Mouse (Mus musculus): ENCODE results near the gene Mtm1. TPM values are rescaled to one million over a fixed set of nuclear protein-coding genes. Genes with fewer than 3 reads are reported as not detected.

The Mtm1 gene
- 4.9 and 5.3 TPM in 2 replicates for polyA plus RNA-seq (2015; fragmentation: Nextera tagmentation; extraction: Ambion mirVana)

DNA sequence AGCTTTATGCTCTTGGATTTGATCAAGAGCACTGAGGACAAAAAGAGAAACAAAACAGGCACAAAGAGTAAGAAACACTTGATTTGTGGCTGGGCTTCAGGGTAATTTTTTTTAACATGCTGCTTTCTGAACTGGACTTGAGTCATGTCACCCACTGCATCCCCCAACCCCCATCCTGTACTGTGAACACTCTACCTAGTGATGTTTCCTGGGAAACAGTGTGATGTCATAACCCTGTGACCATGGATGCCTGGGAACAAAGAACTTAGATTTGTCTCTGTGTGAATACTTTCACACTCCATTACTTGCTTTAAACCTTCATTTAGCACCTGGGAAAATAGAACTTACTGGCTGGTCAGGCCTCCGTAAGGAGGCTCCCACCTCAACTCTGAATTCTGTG lies at the start of gene Mtm1:
Gene Mtm1 (plus strand): TSS at position 301 of the 400 bp plus-strand sequence.
- Histone ChIP-seq H3K4me1 (ENCODE audit: control insufficient read depth, insufficient read depth, low read length) (no peaks in the 10 kb centered on the region), H3K27ac (ENCODE audit: low read length) (no peak within 1 kb of the TSS), H3K27me3 (ENCODE audit: control insufficient read depth, insufficient read depth, low read length) (no peaks in the 10 kb centered on the region), H3K9ac (ENCODE audit: low read length) (no peak within 1 kb of the TSS), H3K4me2 (ENCODE audit: low read depth, low read length) (no peak within 1 kb of the TSS), H3K9me3 (replicated peaks; ENCODE audit: control insufficient read depth, low read length) (no peaks in the 10 kb centered on the region), H3K36me3 (ENCODE audit: control insufficient read depth, insufficient read depth) (no peaks in the 10 kb centered on the region), H3K4me3 (ENCODE audit: low read length) (no peak within 1 kb of the TSS)
- no peak for ATAC-seq (replicated peaks; ENCODE audit: extremely low read depth, insufficient read depth, low FRiP score)
- 83% methylated on average over 1 of the region's 1 CpGs for WGBS

DNA sequence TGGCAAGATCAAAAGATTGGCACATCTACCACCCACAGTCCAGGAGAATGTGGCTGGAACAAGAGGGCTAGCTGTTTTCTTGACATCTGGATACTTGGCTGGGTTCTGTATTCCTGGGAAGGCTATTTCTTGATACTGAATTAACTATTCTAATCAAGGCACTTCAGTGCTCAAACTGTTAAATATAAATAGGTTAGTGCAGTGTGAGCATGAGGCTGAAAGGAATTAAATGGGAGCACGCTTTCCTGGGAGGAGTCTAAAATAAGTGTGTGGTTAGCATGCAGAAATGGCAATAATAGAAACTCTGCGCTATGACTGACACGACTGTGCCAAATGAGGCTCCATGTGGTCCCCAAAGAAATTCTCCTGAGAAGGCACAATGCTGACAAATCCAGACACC lies 29.0 kb upstream of the Mtm1 start:
- H3K4me2 ChIP-seq (ENCODE audit: low read depth, low read length) = no peak overlapping the region
- 78% methylated on average over 3 of the region's 3 CpGs for WGBS
- H3K27ac ChIP-seq (ENCODE audit: low read length) = no peak overlapping the region

DNA sequence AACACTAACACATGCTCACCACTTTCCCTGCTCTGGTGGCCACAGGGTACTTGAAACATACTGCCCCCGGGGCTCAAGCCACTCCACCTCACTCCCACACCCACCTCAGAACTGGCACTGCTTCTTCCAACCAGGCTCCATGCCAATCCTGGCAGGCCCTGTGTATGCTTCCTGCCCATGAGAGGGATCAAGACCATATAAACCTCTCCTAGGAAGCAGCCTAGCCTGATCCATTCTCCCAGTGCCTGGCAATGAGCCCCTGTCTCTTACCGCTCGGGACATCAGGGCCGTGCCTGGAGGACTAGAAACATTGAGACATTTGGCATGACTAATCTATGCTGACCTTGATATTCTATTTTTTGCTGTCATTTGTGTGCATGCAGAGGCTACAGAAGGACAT lies 26.9 kb upstream of the Mtm1 start:
- WGBS = 71% methylated on average over 4 of the region's 4 CpGs
- no peak overlapping the region for H3K9ac ChIP-seq (ENCODE audit: low read length)
- H3K9me3 ChIP-seq (replicated peaks; ENCODE audit: control insufficient read depth, low read length) = no peaks in the 10 kb centered on the region
- 0 out of 2 replicates have a peak, but pooled peaks cover 3% of the 10 kb centered on the region for H3K27me3 ChIP-seq (ENCODE audit: control insufficient read depth, insufficient read depth, low read length)
- H3K4me2 ChIP-seq (ENCODE audit: low read depth, low read length) = no peak overlapping the region
- no peak for ATAC-seq (replicated peaks; ENCODE audit: extremely low read depth, insufficient read depth, low FRiP score)
- no peaks in the 10 kb centered on the region for H3K36me3 ChIP-seq (ENCODE audit: control insufficient read depth, insufficient read depth)
- no peak overlapping the region for H3K4me3 ChIP-seq (ENCODE audit: low read length)
- no peak overlapping the region for H3K27ac ChIP-seq (ENCODE audit: low read length)
- H3K4me1 ChIP-seq (ENCODE audit: control insufficient read depth, insufficient read depth, low read length) = no peaks in the 10 kb centered on the region

More for the DNA sequence above, 29.0 kb upstream of the Mtm1 start:
- H3K27me3 ChIP-seq (ENCODE audit: control insufficient read depth, insufficient read depth, low read length) = 0 out of 2 replicates have a peak, but pooled peaks cover 3% of the 10 kb centered on the region
- no peaks in the 10 kb centered on the region for H3K9me3 ChIP-seq (replicated peaks; ENCODE audit: control insufficient read depth, low read length)
- no peaks in the 10 kb centered on the region for H3K4me1 ChIP-seq (ENCODE audit: control insufficient read depth, insufficient read depth, low read length)
- ATAC-seq (replicated peaks; ENCODE audit: extremely low read depth, insufficient read depth, low FRiP score) = no peak
- H3K9ac ChIP-seq (ENCODE audit: low read length) = no peak overlapping the region
- no peaks in the 10 kb centered on the region for H3K36me3 ChIP-seq (ENCODE audit: control insufficient read depth, insufficient read depth)
- H3K4me3 ChIP-seq (ENCODE audit: low read length) = no peak overlapping the region

DNA sequence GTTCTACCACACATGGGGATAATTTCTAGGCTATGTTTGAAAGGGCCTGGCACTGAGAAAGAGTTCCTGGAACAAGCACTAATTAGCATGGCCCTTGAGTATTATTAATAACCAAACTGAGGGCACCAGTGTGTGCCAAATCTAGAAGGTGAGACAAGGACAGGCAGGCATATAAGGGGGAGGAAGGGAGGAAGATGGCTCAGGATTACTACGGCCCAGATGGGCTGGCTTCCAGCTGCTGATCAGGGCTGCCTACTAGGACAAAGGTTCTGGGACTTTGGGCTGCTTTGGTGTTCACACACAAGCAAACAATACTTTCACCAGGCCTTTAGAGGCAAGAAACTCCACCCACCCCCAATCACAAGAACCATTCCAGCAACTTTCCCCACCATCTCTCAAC lies 24.2 kb upstream of the Mtm1 start:
- Histone ChIP-seq H3K9ac (ENCODE audit: low read length) (no peak overlapping the region), H3K27ac (ENCODE audit: low read length) (no peak overlapping the region), H3K9me3 (replicated peaks; ENCODE audit: control insufficient read depth, low read length) (no peaks in the 10 kb centered on the region), H3K4me1 (ENCODE audit: control insufficient read depth, insufficient read depth, low read length) (no peaks in the 10 kb centered on the region), H3K4me3 (ENCODE audit: low read length) (no peak overlapping the region), H3K4me2 (ENCODE audit: low read depth, low read length) (no peak overlapping the region), H3K27me3 (ENCODE audit: control insufficient read depth, insufficient read depth, low read length) (0 out of 2 replicates have a peak, but pooled peaks cover 3% of the 10 kb centered on the region), H3K36me3 (ENCODE audit: control insufficient read depth, insufficient read depth) (no peaks in the 10 kb centered on the region)
- no peak for ATAC-seq (replicated peaks; ENCODE audit: extremely low read depth, insufficient read depth, low FRiP score)
- 75% methylated on average over 1 of the region's 1 CpGs for WGBS

DNA sequence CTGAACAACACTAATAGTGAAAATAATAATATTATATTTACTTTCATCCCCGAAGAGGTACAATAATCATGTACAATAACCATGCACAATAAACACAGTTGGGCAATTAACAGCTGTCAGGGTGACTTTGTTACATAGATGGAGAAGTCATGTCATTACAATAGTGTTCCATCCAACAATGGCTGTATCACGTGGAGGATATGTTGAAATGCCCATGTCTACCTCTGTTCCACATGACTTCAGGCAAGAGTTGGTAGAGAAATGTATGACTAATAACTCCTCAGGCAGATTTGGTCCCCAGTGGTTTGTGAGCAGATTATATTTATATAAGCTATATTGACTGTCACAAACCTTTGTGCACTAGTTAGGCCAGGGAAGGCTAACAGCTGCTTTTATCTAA lies 5.8 kb upstream of the Mtm1 start:
- no peaks in the 10 kb centered on the region for H3K9me3 ChIP-seq (replicated peaks; ENCODE audit: control insufficient read depth, low read length)
- no peaks in the 10 kb centered on the region for H3K36me3 ChIP-seq (ENCODE audit: control insufficient read depth, insufficient read depth)
- H3K27me3 ChIP-seq (ENCODE audit: control insufficient read depth, insufficient read depth, low read length) = no peaks in the 10 kb centered on the region
- H3K4me3 ChIP-seq (ENCODE audit: low read length) = no peak overlapping the region
- no peak overlapping the region for H3K4me2 ChIP-seq (ENCODE audit: low read depth, low read length)
- ATAC-seq (replicated peaks; ENCODE audit: extremely low read depth, insufficient read depth, low FRiP score) = no peak
- no peaks in the 10 kb centered on the region for H3K4me1 ChIP-seq (ENCODE audit: control insufficient read depth, insufficient read depth, low read length)
- no peak overlapping the region for H3K27ac ChIP-seq (ENCODE audit: low read length)
- H3K9ac ChIP-seq (ENCODE audit: low read length) = no peak overlapping the region
- 62% methylated on average over 2 of the region's 2 CpGs for WGBS

DNA sequence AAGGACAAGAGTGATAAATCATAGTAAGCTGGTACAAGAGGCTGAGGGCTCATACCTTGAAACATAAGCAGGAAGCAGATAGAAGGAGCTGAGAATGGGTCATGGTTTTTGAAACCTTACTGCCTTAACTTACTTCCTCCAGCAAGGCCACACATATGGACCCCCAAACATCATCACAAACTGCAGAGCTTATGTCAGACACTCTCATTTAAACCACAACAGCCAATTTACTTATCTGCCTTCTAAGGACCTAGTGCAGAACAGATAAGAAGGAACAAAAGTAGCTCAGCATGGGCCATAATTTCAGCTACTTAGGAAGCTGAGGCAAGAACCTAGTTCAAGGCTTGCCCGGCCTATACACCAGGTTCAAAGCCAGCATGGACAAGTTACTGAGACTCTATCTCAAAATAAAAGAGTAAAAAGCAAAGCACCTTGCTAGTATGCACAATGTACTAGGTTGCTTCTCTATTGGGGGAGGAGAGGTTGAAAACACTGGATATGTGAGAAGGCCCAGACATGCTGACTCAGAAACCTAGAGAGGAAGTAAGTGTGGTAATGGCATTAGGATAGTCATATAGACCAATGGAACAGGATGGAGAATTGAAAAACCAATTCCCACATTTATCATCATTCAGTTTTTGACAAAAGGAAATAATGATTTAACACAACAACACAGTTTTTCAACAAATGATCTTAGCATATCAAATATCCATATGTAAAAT lies 4.6 kb upstream of the Mtm1 start:
- Histone ChIP-seq H3K36me3 (ENCODE audit: control insufficient read depth, insufficient read depth) (no peaks in the 10 kb centered on the region), H3K4me2 (ENCODE audit: low read depth, low read length) (no peak overlapping the region), H3K27me3 (ENCODE audit: control insufficient read depth, insufficient read depth, low read length) (no peaks in the 10 kb centered on the region), H3K9ac (ENCODE audit: low read length) (no peak overlapping the region), H3K27ac (ENCODE audit: low read length) (no peak overlapping the region), H3K4me3 (ENCODE audit: low read length) (no peak overlapping the region), H3K4me1 (ENCODE audit: control insufficient read depth, insufficient read depth, low read length) (no peaks in the 10 kb centered on the region), H3K9me3 (replicated peaks; ENCODE audit: control insufficient read depth, low read length) (no peaks in the 10 kb centered on the region)
- 83% methylated on average over 1 of the region's 1 CpGs for WGBS
- ATAC-seq (replicated peaks; ENCODE audit: extremely low read depth, insufficient read depth, low FRiP score) = no peak

DNA sequence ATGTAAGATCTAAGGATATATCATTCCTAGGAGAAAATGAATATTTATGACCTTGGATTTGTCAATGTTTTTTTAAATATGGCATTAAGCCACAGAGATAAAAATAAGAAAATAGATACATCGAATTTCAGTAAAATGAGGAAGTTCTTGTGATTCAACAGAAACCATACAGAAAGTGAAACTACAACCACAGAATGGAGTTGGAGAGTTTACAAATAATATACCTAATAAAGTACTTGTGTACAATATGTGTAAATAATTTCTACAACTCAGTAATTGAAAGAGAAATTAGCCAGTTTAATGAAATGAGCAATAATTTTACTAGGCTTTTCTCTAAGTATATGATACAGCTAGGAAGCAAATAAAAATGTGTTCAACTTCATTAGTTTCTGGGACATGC lies 4.0 kb upstream of the Mtm1 start:
- no peaks in the 10 kb centered on the region for H3K9me3 ChIP-seq (replicated peaks; ENCODE audit: control insufficient read depth, low read length)
- no peak overlapping the region for H3K27ac ChIP-seq (ENCODE audit: low read length)
- H3K4me3 ChIP-seq (ENCODE audit: low read length) = no peak overlapping the region
- H3K27me3 ChIP-seq (ENCODE audit: control insufficient read depth, insufficient read depth, low read length) = no peaks in the 10 kb centered on the region
- ATAC-seq (replicated peaks; ENCODE audit: extremely low read depth, insufficient read depth, low FRiP score) = no peak
- H3K9ac ChIP-seq (ENCODE audit: low read length) = no peak overlapping the region
- no peaks in the 10 kb centered on the region for H3K36me3 ChIP-seq (ENCODE audit: control insufficient read depth, insufficient read depth)
- no peaks in the 10 kb centered on the region for H3K4me1 ChIP-seq (ENCODE audit: control insufficient read depth, insufficient read depth, low read length)
- no peak overlapping the region for H3K4me2 ChIP-seq (ENCODE audit: low read depth, low read length)
- 66% methylated on average over 1 of the region's 1 CpGs for WGBS

DNA sequence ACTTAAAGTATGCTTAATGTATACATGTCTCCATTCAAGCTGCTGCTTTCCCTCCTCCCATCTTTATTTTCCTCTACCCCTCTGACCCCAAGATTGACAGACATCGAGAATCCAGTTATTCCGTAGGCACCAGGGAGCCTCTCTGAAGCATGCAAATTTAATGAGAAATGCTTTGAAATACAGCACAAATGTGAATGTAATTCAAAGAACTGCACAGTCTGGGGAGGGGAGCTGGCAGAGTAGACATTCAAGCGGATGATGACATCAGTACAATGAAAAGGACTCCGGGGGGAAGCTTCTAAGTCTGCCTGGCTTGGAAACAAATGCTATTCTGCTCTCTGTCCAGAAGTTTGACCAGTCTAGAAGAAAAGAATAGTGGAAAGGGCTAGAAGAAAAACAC lies 2.3 kb downstream of the Mtm1 start:
- Histone ChIP-seq H3K4me1 (ENCODE audit: control insufficient read depth, insufficient read depth, low read length) (no peaks in the 10 kb centered on the region), H3K27me3 (ENCODE audit: control insufficient read depth, insufficient read depth, low read length) (no peaks in the 10 kb centered on the region), H3K9me3 (replicated peaks; ENCODE audit: control insufficient read depth, low read length) (no peaks in the 10 kb centered on the region), H3K4me3 (ENCODE audit: low read length) (no peak overlapping the region), H3K9ac (ENCODE audit: low read length) (no peak overlapping the region), H3K36me3 (ENCODE audit: control insufficient read depth, insufficient read depth) (no peaks in the 10 kb centered on the region), H3K4me2 (ENCODE audit: low read depth, low read length) (no peak overlapping the region), H3K27ac (ENCODE audit: low read length) (no peak overlapping the region)
- no peak for ATAC-seq (replicated peaks; ENCODE audit: extremely low read depth, insufficient read depth, low FRiP score)
- WGBS = 76% methylated on average over 4 of the region's 4 CpGs

DNA sequence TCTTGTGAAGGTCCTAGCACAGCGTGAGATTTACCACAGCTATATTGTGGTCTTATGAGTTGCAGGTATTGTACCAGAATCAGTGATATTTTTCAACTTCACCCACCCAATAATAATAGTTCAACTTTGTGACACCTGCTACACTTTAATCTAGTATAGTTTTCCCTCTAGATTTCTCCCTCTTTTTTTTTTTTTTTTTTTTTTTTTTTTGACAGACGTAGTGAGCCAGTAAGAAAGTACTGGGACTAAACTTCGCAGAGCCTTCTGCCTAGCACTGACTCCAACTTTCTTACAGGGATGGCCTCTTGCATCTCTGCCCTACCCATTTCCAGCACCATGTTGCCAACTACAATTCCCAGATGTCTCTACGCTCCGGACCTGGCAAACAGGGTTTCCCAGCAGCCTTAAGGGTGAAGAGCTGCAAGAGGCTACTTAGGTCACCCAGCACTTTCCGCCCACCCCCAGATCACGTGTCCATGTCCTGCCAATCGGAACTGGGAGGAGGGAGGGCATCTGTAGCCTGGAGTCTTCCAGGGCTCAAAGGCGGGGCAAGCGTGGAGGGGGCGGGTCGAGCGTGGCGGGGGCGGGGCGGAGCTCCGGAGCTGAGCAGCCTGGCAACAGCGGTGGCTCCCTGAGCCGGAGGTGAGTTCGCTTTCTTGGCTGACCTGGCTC lies 4.0 kb downstream of the Mtm1 start:
- peak; percentile 99 for ATAC-seq (replicated peaks; ENCODE audit: extremely low read depth, insufficient read depth, low FRiP score)
- Histone ChIP-seq H3K27ac (ENCODE audit: low read length) (no peak overlapping the region), H3K4me1 (ENCODE audit: control insufficient read depth, insufficient read depth, low read length) (no peaks in the 10 kb centered on the region), H3K9ac (ENCODE audit: low read length) (peak overlapping the region; percentile 70), H3K9me3 (replicated peaks; ENCODE audit: control insufficient read depth, low read length) (no peaks in the 10 kb centered on the region), H3K4me3 (ENCODE audit: low read length) (peak overlapping the region; percentile 62), H3K4me2 (ENCODE audit: low read depth, low read length) (peak overlapping the region; percentile 59), H3K27me3 (ENCODE audit: control insufficient read depth, insufficient read depth, low read length) (no peaks in the 10 kb centered on the region), H3K36me3 (ENCODE audit: control insufficient read depth, insufficient read depth) (no peaks in the 10 kb centered on the region)
- WGBS = 12% methylated on average over 15 of the region's 20 CpGs
